Mouse (Mus musculus) cerebellum, adult 8-10 months (tissue): ENCODE measurements around the gene Pck2.

Experiments used
- DNase-seq: peaks from one replicate; pipeline ENCODE4 v3.0.0; 2022

Gene Pck2

GRCm38 (mm10) chr14:55577871-55578667, 38.0 kb downstream of the Pck2 start, which contains the start of gene Psme1:
Gene Psme1 (plus strand): TSS chr14:55578123.
- DNase-seq, result peak; percentile 47

- DNase-seq, result peak; percentile 49
Measured at GRCm38 (mm10) chr14:55578668-55579269, 38.7 kb downstream of the Pck2 start.

DNA sequence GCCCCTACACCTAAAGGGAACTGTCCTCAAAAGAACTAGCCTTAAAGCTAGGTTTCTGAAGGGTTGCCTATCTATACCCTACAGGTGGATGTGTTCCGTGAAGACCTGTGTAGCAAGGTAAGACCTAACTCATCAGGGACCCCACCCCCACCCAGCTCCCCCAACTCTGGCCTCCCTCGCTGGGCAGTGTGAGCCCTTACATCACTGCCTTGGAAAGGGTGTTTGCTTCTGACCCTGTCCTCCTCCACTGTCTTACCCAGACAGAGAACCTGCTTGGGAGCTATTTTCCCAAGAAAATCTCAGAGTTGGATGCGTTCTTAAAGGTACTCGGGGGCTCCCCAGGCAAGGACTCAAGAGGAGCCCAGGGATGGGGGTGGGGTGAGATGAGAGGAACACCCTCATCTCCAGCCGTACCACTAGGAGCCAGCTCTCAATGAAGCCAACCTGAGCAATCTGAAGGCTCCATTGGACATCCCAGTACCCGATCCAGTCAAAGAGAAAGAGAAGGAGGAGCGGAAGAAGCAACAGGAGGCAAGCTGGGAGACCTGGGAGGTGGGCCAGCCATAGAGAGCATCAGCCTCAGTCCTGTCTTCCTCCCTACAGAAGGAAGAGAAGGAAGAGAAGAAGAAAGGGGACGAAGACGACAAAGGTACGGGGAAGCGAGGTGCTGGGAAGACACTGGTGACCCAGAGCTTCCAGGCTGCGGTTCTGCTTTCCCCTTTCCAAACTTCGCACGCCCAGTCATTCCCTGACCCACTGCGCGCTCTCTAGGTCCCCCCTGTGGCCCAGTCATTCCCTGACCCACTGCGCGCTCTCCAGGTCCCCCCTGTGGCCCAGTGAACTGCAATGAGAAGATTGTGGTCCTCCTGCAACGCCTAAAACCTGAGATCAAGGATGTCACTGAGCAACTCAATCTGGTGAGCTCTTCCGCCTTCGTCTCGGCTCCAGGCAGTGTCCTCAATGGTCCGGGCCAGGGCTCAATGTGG, 39.7 kb downstream of the Pck2 start:
- no peak for DNase-seq

DNA sequence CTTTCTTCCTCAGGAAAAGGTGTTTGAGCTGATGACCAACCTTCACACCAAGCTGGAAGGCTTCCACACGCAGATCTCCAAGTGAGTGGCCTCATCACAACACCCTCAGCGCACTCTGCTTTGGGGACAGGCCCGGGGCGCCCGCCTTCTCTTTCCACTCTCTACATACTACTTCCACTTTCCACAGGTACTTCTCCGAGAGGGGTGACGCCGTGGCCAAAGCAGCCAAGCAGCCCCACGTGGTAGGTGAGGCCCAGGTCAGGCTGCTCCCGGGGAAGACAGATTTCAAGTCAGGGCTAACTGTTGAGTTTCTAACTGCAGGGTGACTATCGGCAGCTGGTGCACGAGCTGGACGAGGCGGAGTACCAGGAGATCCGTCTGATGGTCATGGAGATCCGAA, 40.7 kb downstream of the Pck2 start:
- no peak for DNase-seq

DNA sequence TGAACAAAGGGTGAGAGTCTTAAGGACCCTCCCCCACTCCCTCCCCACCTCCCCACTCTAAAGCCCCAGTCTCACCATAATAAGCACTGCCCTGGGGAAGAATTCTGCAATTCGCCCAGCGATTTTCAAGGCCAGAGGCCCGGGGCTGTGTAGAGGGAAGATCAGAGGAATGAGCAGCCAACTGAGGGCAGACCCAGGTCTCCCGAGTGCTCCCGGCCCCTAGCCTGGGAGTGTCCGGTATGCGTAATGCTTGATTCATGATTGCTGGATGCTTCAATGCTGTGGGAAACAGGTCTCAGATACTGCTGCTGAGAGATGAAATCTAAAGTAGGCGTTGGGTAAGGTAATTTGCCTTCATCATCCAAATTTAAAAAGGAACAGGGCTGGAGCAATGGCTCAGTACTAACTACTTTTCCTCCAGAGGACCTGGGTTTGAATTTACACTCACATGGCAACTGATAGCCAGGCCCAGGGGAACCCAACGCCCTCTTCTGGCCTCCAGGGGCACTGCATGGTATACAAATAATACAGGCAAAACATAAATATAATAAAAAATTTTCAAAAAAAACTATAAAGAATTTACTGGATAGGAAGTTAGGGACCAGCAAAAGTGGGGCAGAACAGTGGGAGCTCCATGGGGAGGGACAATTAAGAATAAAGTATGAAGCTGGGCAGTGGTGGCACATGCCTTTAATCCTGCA, 42.1 kb downstream of the Pck2 start:
- DNase-seq, result no peak

- DNase-seq, result no peak
Measured at GRCm38 (mm10) chr14:55584303-55584701, 44.2 kb downstream of the Pck2 start.

- peak; percentile 76 for DNase-seq
Measured at GRCm38 (mm10) chr14:55584702-55585565, 44.9 kb downstream of the Pck2 start, which contains the start of gene Emc9. Gene Emc9 (minus strand): TSS chr14:55585302.

- DNase-seq, result no peak
Measured at GRCm38 (mm10) chr14:55585566-55585960, 45.5 kb downstream of the Pck2 start.

GRCm38 (mm10) chr14:55586149-55586548, 46.1 kb downstream of the Pck2 start:
- no peak for DNase-seq

- no peak for DNase-seq
Measured at GRCm38 (mm10) chr14:55589271-55589670, 49.2 kb downstream of the Pck2 start.

DNA sequence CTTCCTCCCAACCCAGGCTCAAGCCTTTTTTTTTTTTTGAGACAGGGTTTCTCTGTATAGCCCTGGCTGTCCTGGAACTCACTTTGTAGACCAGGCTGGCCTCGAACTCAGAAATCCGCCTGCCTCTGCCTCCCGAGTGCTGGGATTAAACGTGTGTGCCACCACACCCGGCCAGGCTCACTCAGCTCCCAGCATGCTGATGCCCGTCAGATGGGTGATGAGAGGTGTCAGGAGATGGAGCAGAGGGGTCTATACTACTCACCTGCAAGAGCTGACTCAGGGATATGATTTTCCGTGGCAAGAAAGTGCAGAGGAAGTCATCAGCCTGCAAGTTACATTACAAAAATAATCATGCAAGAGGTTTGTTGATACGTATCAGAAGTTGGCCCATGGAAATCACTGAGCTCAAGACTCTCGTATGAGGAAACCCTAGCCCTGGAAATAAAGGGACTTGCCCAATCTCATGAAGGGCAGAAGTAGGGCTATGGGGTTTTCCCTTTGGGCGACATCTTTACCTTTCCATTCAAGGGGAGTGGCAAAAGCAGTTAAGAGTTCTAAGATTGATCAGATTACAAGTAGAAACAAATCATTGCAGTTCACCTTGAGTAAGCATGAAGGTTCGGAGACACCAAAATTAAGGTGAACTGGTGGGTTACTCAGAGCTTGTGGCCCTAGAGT, 49.8 kb downstream of the Pck2 start:
- DNase-seq, result no peak

- peak; percentile 73 for DNase-seq
Measured at GRCm38 (mm10) chr14:55590748-55591330, 50.8 kb downstream of the Pck2 start, which contains the start of gene Psme2. Gene Psme2 (minus strand): TSS chr14:55591113.

DNA sequence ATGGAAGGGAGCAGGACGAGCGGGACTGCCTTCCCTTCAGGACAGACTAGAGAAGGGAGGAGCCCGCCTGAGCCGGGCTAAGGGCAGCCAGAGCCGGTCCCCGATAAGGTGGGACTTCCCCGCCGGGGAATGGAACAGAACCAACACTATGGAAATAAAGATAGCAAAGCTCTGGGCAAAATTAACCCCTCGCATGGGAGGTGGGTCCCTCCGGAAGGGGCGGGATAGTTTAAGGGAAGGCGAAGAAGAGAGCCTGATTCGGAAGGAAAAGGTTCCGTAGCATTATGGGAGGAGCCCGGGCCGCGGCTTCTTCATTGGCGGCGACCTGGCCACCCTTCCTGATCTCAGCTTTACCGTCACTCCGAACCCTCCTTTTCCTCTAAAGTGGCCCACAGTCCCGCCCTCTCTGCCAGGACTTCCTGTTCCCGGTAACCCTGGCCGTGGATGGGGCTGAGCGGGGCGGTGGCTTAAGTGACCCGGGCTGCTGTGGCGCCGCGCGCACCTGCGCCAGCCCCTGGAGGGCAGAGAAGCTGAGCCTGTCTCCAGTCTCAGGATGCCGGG, 51.3 kb downstream of the Pck2 start, which contains the start of gene Rnf31:
TSS of gene Rnf31 (plus strand) at position 378 of the 561 bp plus-strand sequence.
- DNase-seq, result peak; percentile 90

GRCm38 (mm10) chr14:55592226-55592625, 52.2 kb downstream of the Pck2 start:
- no peak for DNase-seq

GRCm38 (mm10) chr14:55596036-55596690, 56.1 kb downstream of the Pck2 start:
- no peak for DNase-seq

DNA sequence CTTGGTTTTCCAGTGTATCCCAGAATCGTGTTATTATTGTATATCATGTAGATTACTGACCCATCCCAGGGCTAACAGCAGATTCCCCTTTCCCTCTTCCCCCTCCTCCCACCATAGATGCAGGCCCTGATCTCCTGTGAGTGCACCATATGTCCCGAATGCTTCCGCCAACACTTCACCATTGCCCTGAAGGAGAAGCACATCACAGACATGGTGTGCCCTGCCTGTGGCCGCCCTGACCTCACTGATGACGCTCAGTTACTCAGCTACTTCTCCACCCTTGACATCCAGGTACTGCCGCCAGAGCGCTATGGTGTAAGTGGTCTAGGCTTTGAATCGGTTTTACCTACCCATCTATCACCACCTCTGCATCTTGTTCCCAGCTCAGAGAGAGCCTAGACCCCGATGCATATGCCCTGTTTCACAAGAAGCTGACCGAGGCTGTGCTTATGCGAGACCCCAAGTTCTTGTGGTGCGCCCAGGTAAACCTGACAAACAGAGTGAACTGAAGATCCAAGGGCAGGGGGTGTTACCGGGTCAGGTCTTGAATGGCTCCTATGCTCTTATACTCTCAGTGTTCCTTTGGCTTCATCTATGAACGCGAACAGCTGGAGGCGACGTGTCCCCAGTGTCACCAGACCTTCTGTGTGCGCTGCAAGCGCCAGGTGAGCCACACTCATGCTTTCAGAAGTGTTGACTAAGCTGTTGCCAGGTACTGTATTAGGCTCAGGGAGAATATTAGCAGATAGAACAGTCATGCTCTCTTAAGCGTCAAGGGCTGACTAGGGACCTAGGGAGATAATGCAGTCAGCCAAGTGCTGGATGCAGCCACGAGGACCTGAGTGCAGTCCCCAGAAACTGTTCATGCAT, 58.7 kb downstream of the Pck2 start:
- no peak for DNase-seq
